In the genomic region with DNA sequence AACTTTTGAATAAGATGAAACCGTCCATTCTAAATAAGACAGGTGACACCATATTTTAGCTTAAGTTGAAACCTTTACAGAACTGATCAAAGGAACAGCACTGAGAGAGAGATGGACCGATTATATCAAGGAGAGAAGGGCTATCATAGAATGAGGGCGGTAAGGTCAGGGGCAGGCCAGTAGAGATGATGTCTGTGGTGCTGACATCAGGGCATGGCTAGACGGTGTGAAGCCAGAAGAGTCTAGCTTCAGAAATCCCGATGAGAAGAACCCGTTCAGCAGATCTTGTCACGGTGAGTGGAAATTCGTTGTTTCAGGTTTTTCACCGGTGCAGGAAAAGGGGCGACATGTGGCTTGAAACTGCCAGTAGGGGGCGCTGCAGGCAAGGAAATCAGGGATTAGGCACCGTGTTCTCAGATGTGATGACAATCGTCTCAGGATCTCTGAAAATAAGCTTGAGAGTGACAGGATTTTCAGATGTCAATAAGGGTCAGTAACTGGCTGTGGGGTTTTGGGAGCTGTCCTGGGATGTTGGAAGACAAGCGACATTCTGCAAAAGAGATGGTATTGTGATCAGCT, we compare ENCODE assay signal across 8 mouse cellular contexts. TPM values are rescaled to one million over a fixed set of nuclear protein-coding genes. Genes with fewer than 3 reads are reported as not detected.
DNase-seq lines count a peak whose midpoint lies in the region; ATAC-seq lines count a peak whose summit lies in the region.

No protein-coding gene starts in this region.

- H3K4me2 ChIP-seq in lung, embryonic 15.5 days: no peak overlapping the region

- ATAC-seq in lung, embryonic 15.5 days (ENCODE audit: borderline replicate concordance, extremely low read depth, low FRiP score, low TSS enrichment): 0 out of 2 replicates have a peak, but pooled peaks have one; percentile 35
- ATAC-seq in activated CD4-positive, CD25-positive, alpha-beta regulatory T cell, adult 4 months: no peak

- no peaks in the 10 kb centered on the region for H3K36me3 ChIP-seq in lung, embryonic 15.5 days

- no peak overlapping the region for H3K9ac ChIP-seq in lung, embryonic 15.5 days

- H3K4me3 ChIP-seq in lung, embryonic 15.5 days: no peak overlapping the region

- H3K9me3 ChIP-seq in lung, embryonic 15.5 days: no peaks in the 10 kb centered on the region

- WGBS in lung, embryonic 15.5 days: 23% methylated on average over 14 of the region's 14 CpGs

- H3K27me3 ChIP-seq in lung, embryonic 15.5 days: no peaks in the 10 kb centered on the region

- H3K4me1 ChIP-seq in lung, embryonic 15.5 days: no peaks in the 10 kb centered on the region

- peak; percentile 12 to 29 for DNase-seq in urinary bladder, adult 18-20 months (ENCODE audit: low spot score in 2 of 2)
- no peak for DNase-seq in urinary bladder, postnatal 10 days (ENCODE audit: low spot score)
- peak; percentile 86 to 92 for DNase-seq in cerebellum, postnatal 25 days
- DNase-seq in gastrocnemius, postnatal 10 days: peak; percentile 73
- DNase-seq in layer of hippocampus, adult 18-20 months (ENCODE audit: low spot score in 2 of 2): peak; percentile 63 to 86
- DNase-seq in retina, postnatal 7 days (ENCODE audit: low read depth, low spot score): peak; percentile 64

- no peak overlapping the region for H3K27ac ChIP-seq in lung, embryonic 15.5 days

RNA-seq across cellular contexts. Expression of gene 4931417E11Rik, which starts 48.4 kb away (rescaled TPM):
- total RNA-seq in gastrocnemius, postnatal 10 days (2021): not detected
- not detected for total RNA-seq in layer of hippocampus, adult 18-20 months (2021)
- polyA plus RNA-seq in lung, embryonic 15.5 days (2015; fragmentation: Nextera tagmentation; extraction: Ambion mirVana): not detected in 2 replicates
- not detected for polyA plus RNA-seq in activated CD4-positive, CD25-positive, alpha-beta regulatory T cell, adult 4 months (2017; shearing (Covaris generic))
